Mouse (Mus musculus) MEL (cell line): Measurements from ENCODE around the gene Rnf7. TPM values are rescaled to one million over a fixed set of nuclear protein-coding genes. Genes with fewer than 3 reads are reported as not detected.
"Not testable (repeated sequence)": the region's sequence is repeated elsewhere in the genome, so short reads cannot be mapped to it uniquely, and the experiment has no call there.

Experiments
- DNase-seq: peaks from one replicate; pipeline ENCODE4 v3.0.0; 2011; ENCODE audit warnings: low read depth, low spot score
- H3K27ac ChIP-seq: 2 replicates; pipeline ENCODE4 v1.5.1; 2012; ENCODE audit warnings: low read depth, mild to moderate bottlenecking, control low read depth, low read length, moderate library complexity; ENCODE audit not compliant: control insufficient read depth
- H3K27me3 ChIP-seq, 2 experiments: fragments of 150-350 bp in 1 of 2; sonication (generic) in 1 of 2; 2 replicates each; pipeline ENCODE4 v1.6.1; 2012; ENCODE audit warnings: low read length in 2 of 2, mild to moderate bottlenecking in 2 of 2, improper control_type of control experiment in 1 of 2, moderate library complexity in 1 of 2; ENCODE audit not compliant: insufficient read depth in 2 of 2, control insufficient read depth in 1 of 2
- H3K36me3 ChIP-seq, 2 experiments: 2 replicates each; pipeline ENCODE4 v1.6.1; 2012 to 2014; ENCODE audit warnings: low read length in 2 of 2, improper control_type of control experiment in 1 of 2, inconsistent platforms in 1 of 2, mild to moderate bottlenecking in 1 of 2; ENCODE audit not compliant: insufficient read depth in 2 of 2, control insufficient read depth in 1 of 2
- H3K4me1 ChIP-seq, 2 experiments: fragments of 150-350 bp in 1 of 2; sonication (generic) in 1 of 2; 2 replicates each; pipeline ENCODE4 v1.6.1; 2012; ENCODE audit warnings: low read length in 2 of 2, improper control_type of control experiment in 1 of 2, mild to moderate bottlenecking in 1 of 2; ENCODE audit not compliant: insufficient read depth in 2 of 2, control insufficient read depth in 1 of 2
- H3K4me3 ChIP-seq, 2 experiments: fragments of 150-350 bp in 1 of 2; sonication (generic) in 1 of 2; 2 replicates each; pipeline ENCODE4 v1.5.1; 2012; ENCODE audit warnings: low read depth in 2 of 2, low read length in 2 of 2, mild to moderate bottlenecking in 2 of 2, moderate library complexity in 2 of 2, control low read depth in 1 of 2, improper control_type of control experiment in 1 of 2; ENCODE audit not compliant: control insufficient read depth in 1 of 2, insufficient read depth in 1 of 2
- H3K79me2 ChIP-seq: 2 replicates; pipeline ENCODE4 v1.6.1; 2012; ENCODE audit warnings: mild to moderate bottlenecking, low read length, moderate library complexity; ENCODE audit not compliant: control insufficient read depth, poor library complexity, insufficient read depth
- H3K9ac ChIP-seq: 2 replicates; pipeline ENCODE4 v1.6.1; 2012; ENCODE audit warnings: low read depth, mild to moderate bottlenecking, control low read depth, low read length, moderate library complexity; ENCODE audit not compliant: control insufficient read depth, poor library complexity, severe bottlenecking
- H3K9me3 ChIP-seq: fragments of 150-350 bp; sonication (generic); replicated peaks from 2 replicates; pipeline ENCODE4 v1.6.1; 2012; ENCODE audit warnings: mild to moderate bottlenecking, low read length, improper control_type of control experiment, moderate library complexity; ENCODE audit not compliant: insufficient read depth
- BHLHE40 ChIP-seq: IDR thresholded peaks from 2 replicates; pipeline ENCODE4 v1.6.1; 2012; ENCODE audit warnings: low read depth, mild to moderate bottlenecking, inconsistent platforms, low read length, improper control_type of control experiment, borderline replicate concordance
- CHD1 ChIP-seq: IDR thresholded peaks from 2 replicates; pipeline ENCODE4 v1.6.1; 2012; ENCODE audit warnings: low read depth, mild to moderate bottlenecking, inconsistent platforms, low read length, improper control_type of control experiment
- CHD2 ChIP-seq: IDR thresholded peaks from 2 replicates; pipeline ENCODE4 v1.6.1; 2011; ENCODE audit warnings: low read length, improper control_type of control experiment
- CTCF ChIP-seq, 3 experiments: IDR thresholded peaks in 2 of 3; conservative IDR thresholded peaks in 1 of 3; 2 replicates each; pipeline ENCODE4 v1.5.1; 2011 to 2012; ENCODE audit warnings: low read length in 3 of 3, low read depth in 2 of 3, mild to moderate bottlenecking in 2 of 3, improper control_type of control experiment in 1 of 3, inconsistent platforms in 1 of 3, mixed read lengths in 1 of 3, moderate library complexity in 1 of 3; ENCODE audit not compliant: control insufficient read depth in 1 of 3, insufficient read depth in 1 of 3, poor library complexity in 1 of 3, severe bottlenecking in 1 of 3
- EP300 ChIP-seq, 2 experiments: IDR thresholded peaks; 2 replicates each; pipeline ENCODE4 v1.6.1; 2011; ENCODE audit warnings: improper control_type of control experiment in 2 of 2, low read length in 2 of 2, low read depth in 1 of 2, mild to moderate bottlenecking in 1 of 2
- KAT2A ChIP-seq: conservative IDR thresholded peaks from 2 replicates; pipeline ENCODE4 v1.6.1; 2012; ENCODE audit warnings: low read depth, low read length, improper control_type of control experiment, inconsistent platforms
- MAX ChIP-seq: IDR thresholded peaks from 2 replicates; pipeline ENCODE4 v1.6.1; 2011; ENCODE audit warnings: low read length, improper control_type of control experiment
- MEF2A ChIP-seq: IDR thresholded peaks from 2 replicates; pipeline ENCODE4 v1.6.1; 2014; ENCODE audit warnings: low read depth, mild to moderate bottlenecking, inconsistent platforms, low read length, improper control_type of control experiment; ENCODE audit not compliant: poor library complexity, insufficient replicate concordance, severe bottlenecking; ENCODE audit errors: extremely low read depth
- MXI1 ChIP-seq: IDR thresholded peaks from 2 replicates; pipeline ENCODE4 v1.6.1; 2011; ENCODE audit warnings: mild to moderate bottlenecking, low read depth, low read length, improper control_type of control experiment
- POLR2AphosphoS2 ChIP-seq: IDR thresholded peaks from 2 replicates; pipeline ENCODE4 v1.6.1; 2011; ENCODE audit warnings: low read length, improper control_type of control experiment
- RCOR1 ChIP-seq: IDR thresholded peaks from 2 replicates; pipeline ENCODE4 v1.6.1; 2012; ENCODE audit warnings: low read depth, mild to moderate bottlenecking, inconsistent platforms, low read length, improper control_type of control experiment
- SIN3A ChIP-seq: IDR thresholded peaks from 2 replicates; pipeline ENCODE4 v1.6.1; 2012; ENCODE audit warnings: low read length, improper control_type of control experiment, inconsistent platforms
- TBP ChIP-seq: IDR thresholded peaks from 2 replicates; pipeline ENCODE4 v1.8.0; 2011; ENCODE audit warnings: low read depth, low read length, improper control_type of control experiment
- USF2 ChIP-seq, 2 experiments: IDR thresholded peaks; 2 replicates each; pipeline ENCODE4 v1.6.1; 2011 to 2012; ENCODE audit warnings: improper control_type of control experiment in 2 of 2, low read length in 2 of 2, borderline replicate concordance in 1 of 2, inconsistent platforms in 1 of 2, low read depth in 1 of 2, mild to moderate bottlenecking in 1 of 2; ENCODE audit not compliant: insufficient read depth in 1 of 2
- ZKSCAN1 ChIP-seq: IDR thresholded peaks from 2 replicates; pipeline ENCODE4 v1.6.1; 2012; ENCODE audit warnings: low read depth, mild to moderate bottlenecking, inconsistent platforms, low read length, improper control_type of control experiment, moderate library complexity
- ZMIZ1 ChIP-seq: IDR thresholded peaks from 2 replicates; pipeline ENCODE4 v1.6.1; 2012; ENCODE audit warnings: low read depth, mild to moderate bottlenecking, inconsistent platforms, low read length, improper control_type of control experiment, moderate library complexity
- polyA plus RNA-seq, 2 experiments: library from polyadenylated mRNA; stranded (reverse) in 1 of 2; unstranded in 1 of 2; fragments of >175 nt in 1 of 2; fragments of >200 nt in 1 of 2; gene quantifications; 2 replicates each; pipeline versions ENCODE4 v1.2.1 to v1.2.4; 2012; ENCODE audit warnings: low replicate concordance in 2 of 2, low read depth in 1 of 2; ENCODE audit not compliant: insufficient read length in 2 of 2, insufficient read depth in 1 of 2, missing spikeins in 1 of 2
- total RNA-seq: library from RNA; depleted of rRNA; stranded (reverse); fragments of 300-350 nt; gene quantifications from 2 replicates; pipeline ENCODE4 v1.2.3, GENCODE M21; 2012

Gene Rnf7
- total and polyA plus RNA-seq, 3 experiments: 105 to 157 TPM; not detected in 1

GRCm38 (mm10) chr9:96472356-96472755 is 6.1 kb downstream of the Rnf7 start:
- H3K27me3 ChIP-seq: no peaks in the 10 kb centered on the region
- TF ChIP-seq ZKSCAN1 (no peak), ZMIZ1 (no peak), BHLHE40 (no peak), CTCF (IDR thresholded peaks at IDR 0.05 in 2 of 3, conservative IDR thresholded peaks at IDR 0.05 in 1 of 3; ENCODE audit: control insufficient read depth in 1 of 3, insufficient read depth in 1 of 3, low read depth in 2 of 3, low read length in 3 of 3, poor library complexity in 1 of 3, severe bottlenecking in 1 of 3) (no peak), USF2 (IDR thresholded peaks at IDR 0.05; ENCODE audit: borderline replicate concordance in 1 of 2, insufficient read depth in 1 of 2, low read depth in 1 of 2, low read length in 2 of 2) (no peak), MXI1 (no peak), EP300 (IDR thresholded peaks at IDR 0.05; ENCODE audit: low read depth in 1 of 2, low read length in 2 of 2) (no peak), RCOR1 (no peak), MAX (no peak), KAT2A (no peak), MEF2A (no peak), CHD2 (no peak), CHD1 (no peak), POLR2AphosphoS2 (no peak), TBP (no peak), SIN3A (no peak)
- H3K4me1 ChIP-seq: peaks cover 1 to 3% of the 10 kb centered on the region in 2 experiments; a peak in 3 of 4 replicates
- peaks cover 7 to 9% of the 10 kb centered on the region in 2 experiments for H3K36me3 ChIP-seq
- H3K9me3 ChIP-seq: no peaks in the 10 kb centered on the region
- no peak for DNase-seq
- H3K79me2 ChIP-seq: peaks cover 21% of the 10 kb centered on the region
- no peak overlapping the region for H3K4me3 ChIP-seq
- H3K9ac ChIP-seq: no peak overlapping the region
- H3K27ac ChIP-seq: no peak overlapping the region

- H3K36me3 ChIP-seq, H3K9me3 ChIP-seq, H3K27me3 ChIP-seq, DNase-seq, H3K9ac ChIP-seq, H3K4me1 ChIP-seq, H3K27ac ChIP-seq, H3K4me3 ChIP-seq: not testable (repeated sequence)
- peaks cover 15% of the 10 kb centered on the region for H3K79me2 ChIP-seq
Measured at GRCm38 (mm10) chr9:96471681-96472080, 6.8 kb downstream of the Rnf7 start.
